Mouse (Mus musculus) MEL (cell line): ENCODE results near the gene Agap2. TPM values are rescaled to one million over a fixed set of nuclear protein-coding genes. Genes with fewer than 3 reads are reported as not detected.

ENCODE experiments used
- DNase-seq: peaks from one replicate; pipeline ENCODE4 v3.0.0; 2011; ENCODE audit warnings: low read depth, low spot score
- H3K27ac ChIP-seq: 2 replicates; pipeline ENCODE4 v1.5.1; 2012; ENCODE audit warnings: low read depth, mild to moderate bottlenecking, control low read depth, low read length, moderate library complexity; ENCODE audit not compliant: control insufficient read depth
- H3K27me3 ChIP-seq, 2 experiments: fragments of 150-350 bp in 1 of 2; sonication (generic) in 1 of 2; 2 replicates each; pipeline ENCODE4 v1.6.1; 2012; ENCODE audit warnings: low read length in 2 of 2, mild to moderate bottlenecking in 2 of 2, improper control_type of control experiment in 1 of 2, moderate library complexity in 1 of 2; ENCODE audit not compliant: insufficient read depth in 2 of 2, control insufficient read depth in 1 of 2
- H3K36me3 ChIP-seq, 2 experiments: 2 replicates each; pipeline ENCODE4 v1.6.1; 2012 to 2014; ENCODE audit warnings: low read length in 2 of 2, improper control_type of control experiment in 1 of 2, inconsistent platforms in 1 of 2, mild to moderate bottlenecking in 1 of 2; ENCODE audit not compliant: insufficient read depth in 2 of 2, control insufficient read depth in 1 of 2
- H3K4me1 ChIP-seq, 2 experiments: fragments of 150-350 bp in 1 of 2; sonication (generic) in 1 of 2; 2 replicates each; pipeline ENCODE4 v1.6.1; 2012; ENCODE audit warnings: low read length in 2 of 2, improper control_type of control experiment in 1 of 2, mild to moderate bottlenecking in 1 of 2; ENCODE audit not compliant: insufficient read depth in 2 of 2, control insufficient read depth in 1 of 2
- H3K4me3 ChIP-seq, 2 experiments: fragments of 150-350 bp in 1 of 2; sonication (generic) in 1 of 2; 2 replicates each; pipeline ENCODE4 v1.5.1; 2012; ENCODE audit warnings: low read depth in 2 of 2, low read length in 2 of 2, mild to moderate bottlenecking in 2 of 2, moderate library complexity in 2 of 2, control low read depth in 1 of 2, improper control_type of control experiment in 1 of 2; ENCODE audit not compliant: control insufficient read depth in 1 of 2, insufficient read depth in 1 of 2
- H3K79me2 ChIP-seq: 2 replicates; pipeline ENCODE4 v1.6.1; 2012; ENCODE audit warnings: mild to moderate bottlenecking, low read length, moderate library complexity; ENCODE audit not compliant: control insufficient read depth, poor library complexity, insufficient read depth
- H3K9ac ChIP-seq: 2 replicates; pipeline ENCODE4 v1.6.1; 2012; ENCODE audit warnings: low read depth, mild to moderate bottlenecking, control low read depth, low read length, moderate library complexity; ENCODE audit not compliant: control insufficient read depth, poor library complexity, severe bottlenecking
- H3K9me3 ChIP-seq: fragments of 150-350 bp; sonication (generic); replicated peaks from 2 replicates; pipeline ENCODE4 v1.6.1; 2012; ENCODE audit warnings: mild to moderate bottlenecking, low read length, improper control_type of control experiment, moderate library complexity; ENCODE audit not compliant: insufficient read depth
- BHLHE40 ChIP-seq: IDR thresholded peaks from 2 replicates; pipeline ENCODE4 v1.6.1; 2012; ENCODE audit warnings: low read depth, mild to moderate bottlenecking, inconsistent platforms, low read length, improper control_type of control experiment, borderline replicate concordance
- CHD2 ChIP-seq: IDR thresholded peaks from 2 replicates; pipeline ENCODE4 v1.6.1; 2011; ENCODE audit warnings: low read length, improper control_type of control experiment
- ELF1 ChIP-seq: IDR thresholded peaks from 2 replicates; pipeline ENCODE4 v1.6.1; 2014; ENCODE audit warnings: low read depth, mild to moderate bottlenecking, inconsistent platforms, low read length, improper control_type of control experiment, moderate library complexity
- EP300 ChIP-seq, 2 experiments: IDR thresholded peaks; 2 replicates each; pipeline ENCODE4 v1.6.1; 2011; ENCODE audit warnings: improper control_type of control experiment in 2 of 2, low read length in 2 of 2, low read depth in 1 of 2, mild to moderate bottlenecking in 1 of 2
- ETS1 ChIP-seq: IDR thresholded peaks from 2 replicates; pipeline ENCODE4 v1.6.1; 2012; ENCODE audit warnings: low read depth, mild to moderate bottlenecking, inconsistent platforms, low read length, improper control_type of control experiment, moderate library complexity
- GABPA ChIP-seq: IDR thresholded peaks from 2 replicates; pipeline ENCODE4 v1.6.1; 2012; ENCODE audit warnings: low read depth, mild to moderate bottlenecking, inconsistent platforms, low read length, improper control_type of control experiment, moderate library complexity
- GATA1 ChIP-seq: IDR thresholded peaks from 2 replicates; pipeline ENCODE4 v1.6.1; 2011; ENCODE audit warnings: low read depth, low read length, improper control_type of control experiment
- KAT2A ChIP-seq: conservative IDR thresholded peaks from 2 replicates; pipeline ENCODE4 v1.6.1; 2012; ENCODE audit warnings: low read depth, low read length, improper control_type of control experiment, inconsistent platforms
- MAX ChIP-seq: IDR thresholded peaks from 2 replicates; pipeline ENCODE4 v1.6.1; 2011; ENCODE audit warnings: low read length, improper control_type of control experiment
- MAZ ChIP-seq: IDR thresholded peaks from 2 replicates; pipeline ENCODE4 v1.6.1; 2012; ENCODE audit warnings: low read depth, mild to moderate bottlenecking, inconsistent platforms, low read length, improper control_type of control experiment
- MYB ChIP-seq: IDR thresholded peaks from 2 replicates; pipeline ENCODE4 v1.6.1; 2011; ENCODE audit warnings: mild to moderate bottlenecking, low read depth, low read length, improper control_type of control experiment
- MYC ChIP-seq: IDR thresholded peaks from 2 replicates; pipeline ENCODE4 v1.6.1; 2011; ENCODE audit warnings: low read depth, mild to moderate bottlenecking, low read length, improper control_type of control experiment, moderate library complexity
- NELFE ChIP-seq: IDR thresholded peaks from 2 replicates; pipeline ENCODE4 v1.6.1; 2011; ENCODE audit warnings: low read depth, low read length, improper control_type of control experiment
- POLR2A ChIP-seq, 2 experiments: IDR thresholded peaks; 2 replicates each; pipeline ENCODE4 v1.6.1; 2011 to 2012; ENCODE audit warnings: low read length in 2 of 2, mild to moderate bottlenecking in 2 of 2, control low read depth in 1 of 2, improper control_type of control experiment in 1 of 2, low read depth in 1 of 2, moderate library complexity in 1 of 2; ENCODE audit not compliant: control insufficient read depth in 1 of 2, insufficient read depth in 1 of 2, poor library complexity in 1 of 2
- POLR2AphosphoS2 ChIP-seq: IDR thresholded peaks from 2 replicates; pipeline ENCODE4 v1.6.1; 2011; ENCODE audit warnings: low read length, improper control_type of control experiment
- RAD21 ChIP-seq: IDR thresholded peaks from 2 replicates; pipeline ENCODE4 v1.6.1; 2011; ENCODE audit warnings: mild to moderate bottlenecking, low read depth, low read length, improper control_type of control experiment
- RCOR1 ChIP-seq: IDR thresholded peaks from 2 replicates; pipeline ENCODE4 v1.6.1; 2012; ENCODE audit warnings: low read depth, mild to moderate bottlenecking, inconsistent platforms, low read length, improper control_type of control experiment
- SIN3A ChIP-seq: IDR thresholded peaks from 2 replicates; pipeline ENCODE4 v1.6.1; 2012; ENCODE audit warnings: low read length, improper control_type of control experiment, inconsistent platforms
- SMC3 ChIP-seq: IDR thresholded peaks from 2 replicates; pipeline ENCODE4 v1.6.1; 2011; ENCODE audit warnings: low read depth, low read length, improper control_type of control experiment
- TAL1 ChIP-seq: IDR thresholded peaks from 2 replicates; pipeline ENCODE4 v1.6.1; 2012; ENCODE audit warnings: mild to moderate bottlenecking, inconsistent platforms, low read length, moderate library complexity, mixed read lengths
- TBP ChIP-seq: IDR thresholded peaks from 2 replicates; pipeline ENCODE4 v1.8.0; 2011; ENCODE audit warnings: low read depth, low read length, improper control_type of control experiment
- TCF12 ChIP-seq: IDR thresholded peaks from 2 replicates; pipeline ENCODE4 v1.6.1; 2014; ENCODE audit warnings: low read depth, mild to moderate bottlenecking, inconsistent platforms, low read length, improper control_type of control experiment, moderate library complexity
- USF1 ChIP-seq: IDR thresholded peaks from 2 replicates; pipeline ENCODE4 v1.6.1; 2014; ENCODE audit warnings: low read depth, mild to moderate bottlenecking, inconsistent platforms, low read length, improper control_type of control experiment, moderate library complexity
- ZC3H11A ChIP-seq: IDR thresholded peaks from 2 replicates; pipeline ENCODE4 v1.6.1; 2012; ENCODE audit warnings: low read depth, mild to moderate bottlenecking, inconsistent platforms, low read length, improper control_type of control experiment
- ZKSCAN1 ChIP-seq: IDR thresholded peaks from 2 replicates; pipeline ENCODE4 v1.6.1; 2012; ENCODE audit warnings: low read depth, mild to moderate bottlenecking, inconsistent platforms, low read length, improper control_type of control experiment, moderate library complexity
- ZMIZ1 ChIP-seq: IDR thresholded peaks from 2 replicates; pipeline ENCODE4 v1.6.1; 2012; ENCODE audit warnings: low read depth, mild to moderate bottlenecking, inconsistent platforms, low read length, improper control_type of control experiment, moderate library complexity
- ZNF384 ChIP-seq: IDR thresholded peaks from 2 replicates; pipeline ENCODE4 v1.6.1; 2012; ENCODE audit warnings: low read depth, mild to moderate bottlenecking, inconsistent platforms, low read length, improper control_type of control experiment
- polyA plus RNA-seq, 2 experiments: library from polyadenylated mRNA; stranded (reverse) in 1 of 2; unstranded in 1 of 2; fragments of >175 nt in 1 of 2; fragments of >200 nt in 1 of 2; gene quantifications; 2 replicates each; pipeline versions ENCODE4 v1.2.1 to v1.2.4; 2012; ENCODE audit warnings: low replicate concordance in 2 of 2, low read depth in 1 of 2; ENCODE audit not compliant: insufficient read length in 2 of 2, insufficient read depth in 1 of 2, missing spikeins in 1 of 2
- total RNA-seq: library from RNA; depleted of rRNA; stranded (reverse); fragments of 300-350 nt; gene quantifications from 2 replicates; pipeline ENCODE4 v1.2.3, GENCODE M21; 2012

Agap2 gene
- total and polyA plus RNA-seq, 3 experiments: 0.04 to 0.46 TPM; not detected in 1

GRCm38 (mm10) chr10:127121066-127121477 is 46.0 kb downstream of the Agap2 start, which contains the start of gene Os9 (continued):
- no peak for TF ChIP-seq GABPA
- TF ChIP-seq EP300 (IDR thresholded peaks at IDR 0.05; ENCODE audit: low read depth in 1 of 2, low read length in 2 of 2): no peak
- TF ChIP-seq TAL1: no peak
- TF ChIP-seq BHLHE40: no peak
- TF ChIP-seq ETS1: peak; percentile 51; the same call in 1 of the 2 replicates
- peak in 1 of 2 experiments; percentile 75; a peak in 2 of 4 replicates for TF ChIP-seq POLR2A (IDR thresholded peaks at IDR 0.05; ENCODE audit: control insufficient read depth in 1 of 2, insufficient read depth in 1 of 2, low read depth in 1 of 2, low read length in 2 of 2, poor library complexity in 1 of 2)
- TF ChIP-seq RCOR1: no peak
- no peak for TF ChIP-seq MAX
- no peak for TF ChIP-seq TCF12
- peak; percentile 100 for TF ChIP-seq ELF1
- TF ChIP-seq KAT2A: peak; percentile 90

- Histone ChIP-seq H3K9me3 (no peaks in the 10 kb centered on the region), H3K9ac (peak overlapping the region; percentile 58), H3K36me3 (peaks cover 0 to 18% of the 10 kb centered on the region in 2 experiments; a peak in 2 of 4 replicates), H3K4me1 (peaks cover 6 to 22% of the 10 kb centered on the region in 2 experiments), H3K4me3 (peak overlapping the region; percentile 50 to 62)
- DNase-seq: peak; percentile 51
- no peak for TF ChIP-seq POLR2AphosphoS2
- TF ChIP-seq MYB: no peak
- TF ChIP-seq SMC3: no peak
- no peak for TF ChIP-seq ZNF384
- TF ChIP-seq ZMIZ1: peak; percentile 51; the same call in 1 of the 2 replicates
- TF ChIP-seq CHD2: no peak
- TF ChIP-seq NELFE: 0 out of 2 replicates have a peak, but pooled peaks have one; percentile 4
- peak; percentile 1; the same call in 1 of the 2 replicates for TF ChIP-seq SIN3A
- TF ChIP-seq, all 39 proteins: peak for 3
- Histone ChIP-seq H3K79me2 (peaks cover 7% of the 10 kb centered on the region), H3K27ac (peak overlapping the region; percentile 65), H3K27me3 (no peaks in the 10 kb centered on the region)
Measured at GRCm38 (mm10) chr10:127122018-127122417, 46.9 kb downstream of the Agap2 start.

- H3K27ac ChIP-seq: peak overlapping the region; percentile 65
- H3K9ac ChIP-seq: peak overlapping the region; percentile 58
- H3K79me2 ChIP-seq: peaks cover 7% of the 10 kb centered on the region
- DNase-seq: peak; percentile 90
- peaks cover 6 to 28% of the 10 kb centered on the region in 2 experiments for H3K4me1 ChIP-seq
- H3K27me3 ChIP-seq: no peaks in the 10 kb centered on the region
- peaks cover 0 to 23% of the 10 kb centered on the region in 2 experiments; a peak in 2 of 4 replicates for H3K36me3 ChIP-seq
- H3K9me3 ChIP-seq: no peaks in the 10 kb centered on the region
- peak overlapping the region; percentile 50 to 62 for H3K4me3 ChIP-seq
- TF ChIP-seq ETS1 (peak; percentile 46; the same call in 1 of the 2 replicates), ZKSCAN1 (0 out of 2 replicates have a peak, but pooled peaks have one; percentile 20), MYC (peak; percentile 31; the same call in 1 of the 2 replicates), GATA1 (no peak), GABPA (no peak), TBP (peak; percentile 96), MYB (no peak), MAZ (0 out of 2 replicates have a peak, but pooled peaks have one; percentile 36), ZC3H11A (0 out of 2 replicates have a peak, but pooled peaks have one; percentile 7), NELFE (peak; percentile 76), TCF12 (peak; percentile 53), POLR2A (IDR thresholded peaks at IDR 0.05; ENCODE audit: control insufficient read depth in 1 of 2, insufficient read depth in 1 of 2, low read depth in 1 of 2, low read length in 2 of 2, poor library complexity in 1 of 2) (peak in 1 of 2 experiments; percentile 88; a peak in 2 of 4 replicates), POLR2AphosphoS2 (peak; percentile 72), RAD21 (no peak), ZNF384 (peak; percentile 59), ZMIZ1 (peak; percentile 93; the same call in 1 of the 2 replicates), BHLHE40 (no peak), USF1 (0 out of 2 replicates have a peak, but pooled peaks have one; percentile 15)
Measured at GRCm38 (mm10) chr10:127122784-127123435, 47.8 kb downstream of the Agap2 start.
